Mouse (Mus musculus) MEL (cell line): ENCODE measurements around the gene Add2.

ENCODE experiments used
- CHD1 ChIP-seq: IDR thresholded peaks from 2 replicates; pipeline ENCODE4 v1.6.1; 2012; ENCODE audit warnings: low read depth, mild to moderate bottlenecking, inconsistent platforms, low read length, improper control_type of control experiment
- CTCF ChIP-seq, 3 experiments: IDR thresholded peaks in 2 of 3; conservative IDR thresholded peaks in 1 of 3; 2 replicates each; pipeline ENCODE4 v1.5.1; 2011 to 2012; ENCODE audit warnings: low read length in 3 of 3, low read depth in 2 of 3, mild to moderate bottlenecking in 2 of 3, improper control_type of control experiment in 1 of 3, inconsistent platforms in 1 of 3, mixed read lengths in 1 of 3, moderate library complexity in 1 of 3; ENCODE audit not compliant: control insufficient read depth in 1 of 3, insufficient read depth in 1 of 3, poor library complexity in 1 of 3, severe bottlenecking in 1 of 3
- EP300 ChIP-seq, 2 experiments: IDR thresholded peaks; 2 replicates each; pipeline ENCODE4 v1.6.1; 2011; ENCODE audit warnings: improper control_type of control experiment in 2 of 2, low read length in 2 of 2, low read depth in 1 of 2, mild to moderate bottlenecking in 1 of 2
- GATA1 ChIP-seq: IDR thresholded peaks from 2 replicates; pipeline ENCODE4 v1.6.1; 2011; ENCODE audit warnings: low read depth, low read length, improper control_type of control experiment
- HCFC1 ChIP-seq: IDR thresholded peaks from 2 replicates; pipeline ENCODE4 v1.6.1; 2012; ENCODE audit warnings: low read depth, mild to moderate bottlenecking, inconsistent platforms, low read length, improper control_type of control experiment, moderate library complexity
- KAT2A ChIP-seq: conservative IDR thresholded peaks from 2 replicates; pipeline ENCODE4 v1.6.1; 2012; ENCODE audit warnings: low read depth, low read length, improper control_type of control experiment, inconsistent platforms
- MAX ChIP-seq: IDR thresholded peaks from 2 replicates; pipeline ENCODE4 v1.6.1; 2011; ENCODE audit warnings: low read length, improper control_type of control experiment
- POLR2A ChIP-seq, 2 experiments: IDR thresholded peaks; 2 replicates each; pipeline ENCODE4 v1.6.1; 2011 to 2012; ENCODE audit warnings: low read length in 2 of 2, mild to moderate bottlenecking in 2 of 2, control low read depth in 1 of 2, improper control_type of control experiment in 1 of 2, low read depth in 1 of 2, moderate library complexity in 1 of 2; ENCODE audit not compliant: control insufficient read depth in 1 of 2, insufficient read depth in 1 of 2, poor library complexity in 1 of 2
- SMC3 ChIP-seq: IDR thresholded peaks from 2 replicates; pipeline ENCODE4 v1.6.1; 2011; ENCODE audit warnings: low read depth, low read length, improper control_type of control experiment
- ZKSCAN1 ChIP-seq: IDR thresholded peaks from 2 replicates; pipeline ENCODE4 v1.6.1; 2012; ENCODE audit warnings: low read depth, mild to moderate bottlenecking, inconsistent platforms, low read length, improper control_type of control experiment, moderate library complexity
- ZMIZ1 ChIP-seq: IDR thresholded peaks from 2 replicates; pipeline ENCODE4 v1.6.1; 2012; ENCODE audit warnings: low read depth, mild to moderate bottlenecking, inconsistent platforms, low read length, improper control_type of control experiment, moderate library complexity

DNA sequence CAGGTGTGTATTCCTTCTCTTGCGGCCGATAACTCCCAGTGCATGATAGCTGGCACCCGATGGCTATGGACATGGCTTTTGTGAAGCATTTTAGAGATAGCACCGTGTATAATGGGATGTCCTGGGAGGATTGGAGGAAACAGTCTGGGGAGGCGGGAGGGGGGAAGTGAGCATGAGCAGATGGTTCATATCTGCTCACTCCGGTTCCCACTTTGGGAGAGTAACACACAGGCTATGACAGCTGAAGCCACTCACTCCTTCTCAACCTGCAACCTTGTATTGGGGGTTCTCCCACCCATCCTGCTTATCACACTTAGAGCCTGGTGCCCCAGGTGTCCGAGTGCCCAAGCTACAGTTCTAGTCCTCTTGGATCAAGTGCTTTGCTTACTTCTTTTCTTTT, 41.8 kb downstream of the Add2 start:
- no peak for TF ChIP-seq GATA1
- no peak for TF ChIP-seq ZKSCAN1
- no peak for TF ChIP-seq CTCF (IDR thresholded peaks at IDR 0.05 in 2 of 3, conservative IDR thresholded peaks at IDR 0.05 in 1 of 3; ENCODE audit: control insufficient read depth in 1 of 3, insufficient read depth in 1 of 3, low read depth in 2 of 3, low read length in 3 of 3, poor library complexity in 1 of 3, severe bottlenecking in 1 of 3)
- TF ChIP-seq KAT2A, result no peak
- TF ChIP-seq CHD1, result no peak
- TF ChIP-seq EP300 (IDR thresholded peaks at IDR 0.05; ENCODE audit: low read depth in 1 of 2, low read length in 2 of 2), result no peak
- TF ChIP-seq HCFC1, result no peak
- no peak for TF ChIP-seq MAX
- no peak for TF ChIP-seq POLR2A (IDR thresholded peaks at IDR 0.05; ENCODE audit: control insufficient read depth in 1 of 2, insufficient read depth in 1 of 2, low read depth in 1 of 2, low read length in 2 of 2, poor library complexity in 1 of 2)
- no peak for TF ChIP-seq SMC3
- TF ChIP-seq ZMIZ1, result no peak
